Mouse (Mus musculus) urinary bladder, postnatal 4 days (tissue): ENCODE measurements around the gene Gm7849.
"Not testable (repeated sequence)": the region's sequence is repeated elsewhere in the genome, so short reads cannot be mapped to it uniquely, and the experiment has no call there.

Experiments
- DNase-seq, 2 experiments: peaks; one replicate each; pipeline ENCODE4 v3.0.0; 2021 to 2022; ENCODE audit warnings: low spot score in 2 of 2

Gm7849 gene

GRCm38 (mm10) chr8:21456460-21456859 is at the start of gene Gm7849:
TSS of gene Gm7849 (minus strand) at chr8:21456560.
- not testable (repeated sequence) for DNase-seq

GRCm38 (mm10) chr8:21427111-21427510 is 29.2 kb downstream of the Gm7849 start, which contains the start of gene Defa36:
TSS of gene Defa36 (plus strand) at chr8:21427411.
- DNase-seq, result not testable (repeated sequence)
